Mouse (Mus musculus) forebrain, embryonic 11.5 days (tissue): ENCODE data around the gene Pbsn. TPM values are rescaled to one million over a fixed set of nuclear protein-coding genes. Genes with fewer than 3 reads are reported as not detected.
A peak's percentile ranks its signal among the peaks of the same experiment; 100 is the strongest.
"Not testable (repeated sequence)": the region's sequence is repeated elsewhere in the genome, so short reads cannot be mapped to it uniquely, and the experiment has no call there.

ENCODE experiments used
- ATAC-seq: fragments of 200-750 bp; cut with Nextera tagmentation; replicated peaks from 2 replicates; pipeline ENCODE4 v1.8.0; 2017; ENCODE audit warnings: moderate TSS enrichment; ENCODE audit not compliant: low FRiP score
- DNase-seq: peaks from one replicate; pipeline ENCODE4 v3.0.0-alpha.2; 2017; ENCODE audit warnings: low spot score
- H3K27ac ChIP-seq: fragments of 300-500 bp; sonication (generic); 2 replicates; pipeline ENCODE4 v1.5.1; 2014; ENCODE audit warnings: low read depth, low read length
- H3K27me3 ChIP-seq: fragments of 300-500 bp; sonication (generic); 2 replicates; pipeline ENCODE4 v1.6.1; 2014; ENCODE audit warnings: mild to moderate bottlenecking, low read length, mixed read lengths; ENCODE audit not compliant: control insufficient read depth, insufficient read depth
- H3K36me3 ChIP-seq: fragments of 300-500 bp; sonication (generic); 2 replicates; pipeline ENCODE4 v1.6.1; 2014; ENCODE audit warnings: mild to moderate bottlenecking, low read length, moderate library complexity, mixed read lengths; ENCODE audit not compliant: control insufficient read depth, insufficient read depth
- H3K4me1 ChIP-seq: fragments of 300-500 bp; sonication (generic); replicated peaks from 2 replicates; pipeline ENCODE4 v1.6.1; 2014; ENCODE audit warnings: low read length, mixed read lengths; ENCODE audit not compliant: control insufficient read depth, insufficient read depth
- H3K4me2 ChIP-seq: fragments of 300-500 bp; sonication (generic); 2 replicates; pipeline ENCODE4 v1.6.1; 2014; ENCODE audit warnings: low read depth, mild to moderate bottlenecking, low read length, moderate library complexity, mixed read lengths; ENCODE audit not compliant: severe bottlenecking
- H3K4me3 ChIP-seq: fragments of 300-500 bp; sonication (generic); 2 replicates; pipeline ENCODE4 v1.5.1; 2014; ENCODE audit warnings: low read depth, low read length
- H3K9ac ChIP-seq: fragments of 300-500 bp; sonication (generic); 2 replicates; pipeline ENCODE4 v1.6.1; 2014; ENCODE audit warnings: low read length
- H3K9me3 ChIP-seq: fragments of 300-500 bp; sonication (generic); 2 replicates; pipeline ENCODE4 v1.6.1; 2016; ENCODE audit warnings: low read length, mixed read lengths; ENCODE audit not compliant: control insufficient read depth
- WGBS: fragments of 180-500 bp; shearing (Covaris S2); extraction: QIAGEN DNeasy Blood & Tissue Kit; methylation state at CpG from one replicate; pipeline ENCODE4 v1.1.7; 2014; 5-methylcytosine and 5-hydroxymethylcytosine counted together
- polyA plus RNA-seq: library from polyadenylated mRNA; unstranded; fragments of >200 nt; fragmentation: Nextera tagmentation; extraction: Ambion mirVana; gene quantifications from 2 replicates; pipeline ENCODE4 v1.2.1, GENCODE M21; 2014

Gene Pbsn
- not detected in 2 replicates for polyA plus RNA-seq

DNA sequence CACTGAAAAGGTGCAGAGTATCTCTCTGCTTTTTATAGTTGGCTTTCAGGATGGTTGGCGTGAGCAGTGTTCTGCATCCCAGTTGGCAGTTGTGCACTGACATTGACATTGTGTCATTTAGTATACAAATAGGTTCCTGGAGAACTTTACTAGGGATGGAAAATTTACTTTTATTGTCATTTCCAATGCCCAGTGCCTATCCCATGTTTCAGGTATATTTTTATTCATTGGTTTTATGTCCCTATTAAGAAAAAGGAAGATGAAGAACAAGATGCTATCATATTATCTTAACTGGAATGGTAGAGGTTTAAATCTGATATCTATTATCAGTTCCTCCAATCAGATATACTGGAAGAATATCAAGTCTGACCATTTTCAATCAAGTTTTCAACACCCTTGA, at the start of gene Pbsn:
Pbsn (minus strand) TSS at position 101 of the 400 bp plus-strand sequence.
- no peak within 1 kb of the TSS for H3K4me2 ChIP-seq
- no peaks in the 10 kb centered on the region for H3K9me3 ChIP-seq
- no peak within 1 kb of the TSS for H3K9ac ChIP-seq
- no peak within 1 kb of the TSS for H3K27ac ChIP-seq
- no peak for ATAC-seq
- H3K4me1 ChIP-seq, result no peaks in the 10 kb centered on the region
- no peak for DNase-seq
- H3K27me3 ChIP-seq, result no peaks in the 10 kb centered on the region
- H3K4me3 ChIP-seq, result no peak within 1 kb of the TSS
- H3K36me3 ChIP-seq, result no peaks in the 10 kb centered on the region
- WGBS, result 81% methylated on average over 1 of the region's 1 CpGs

DNA sequence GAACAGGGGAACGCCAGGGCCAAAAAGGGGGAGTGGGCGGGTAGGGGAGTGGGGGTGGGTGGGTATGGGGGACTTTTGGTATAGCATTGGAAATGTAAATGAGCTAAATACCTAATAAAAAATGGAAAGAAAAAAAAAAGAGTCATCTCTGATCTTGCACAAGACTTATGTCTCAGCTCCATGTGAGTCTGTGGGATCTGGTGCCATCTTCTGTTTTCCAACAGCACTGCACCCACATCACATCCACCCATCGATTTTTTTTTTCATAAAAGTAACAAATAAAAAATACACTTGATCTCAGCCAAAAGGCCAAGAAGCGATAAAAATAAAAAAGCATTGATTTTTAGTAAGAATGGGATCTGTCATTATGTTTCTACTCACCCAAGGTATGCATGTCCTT, 26.6 kb upstream of the Pbsn start:
- not testable (repeated sequence) for H3K4me2 ChIP-seq, H3K9ac ChIP-seq, ATAC-seq, H3K4me1 ChIP-seq, DNase-seq, H3K36me3 ChIP-seq, H3K27ac ChIP-seq, H3K9me3 ChIP-seq, H3K4me3 ChIP-seq, H3K27me3 ChIP-seq
- WGBS, result 48% methylated on average over 2 of the region's 4 CpGs

DNA sequence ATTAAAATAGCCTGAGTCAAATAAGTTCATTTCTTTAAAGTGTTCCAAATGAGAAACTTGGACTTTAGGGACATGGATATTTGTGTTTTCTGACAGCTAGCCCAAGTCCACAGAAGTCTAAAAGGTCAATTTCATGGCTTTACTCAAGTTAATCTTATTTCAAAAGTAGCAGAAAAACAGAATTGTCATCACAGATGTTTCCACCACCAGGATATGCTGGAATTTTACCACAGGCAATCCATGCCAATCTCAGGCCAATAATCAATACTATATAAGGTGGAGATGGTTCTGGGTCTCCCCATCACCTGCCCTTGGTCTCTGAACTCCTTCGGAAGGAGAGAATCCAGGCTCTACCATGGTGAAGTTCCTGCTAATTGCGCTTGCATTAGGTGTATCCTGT, 11.0 kb upstream of the Pbsn start, which contains the start of gene Gm14744:
Gm14744 (plus strand) TSS at position 301 of the 400 bp plus-strand sequence.
- not testable (repeated sequence) for H3K27me3 ChIP-seq, H3K36me3 ChIP-seq, H3K4me1 ChIP-seq, H3K27ac ChIP-seq, H3K9me3 ChIP-seq, H3K4me2 ChIP-seq, DNase-seq, H3K4me3 ChIP-seq, H3K9ac ChIP-seq, ATAC-seq
- 88% methylated on average over 2 of the region's 2 CpGs for WGBS

DNA sequence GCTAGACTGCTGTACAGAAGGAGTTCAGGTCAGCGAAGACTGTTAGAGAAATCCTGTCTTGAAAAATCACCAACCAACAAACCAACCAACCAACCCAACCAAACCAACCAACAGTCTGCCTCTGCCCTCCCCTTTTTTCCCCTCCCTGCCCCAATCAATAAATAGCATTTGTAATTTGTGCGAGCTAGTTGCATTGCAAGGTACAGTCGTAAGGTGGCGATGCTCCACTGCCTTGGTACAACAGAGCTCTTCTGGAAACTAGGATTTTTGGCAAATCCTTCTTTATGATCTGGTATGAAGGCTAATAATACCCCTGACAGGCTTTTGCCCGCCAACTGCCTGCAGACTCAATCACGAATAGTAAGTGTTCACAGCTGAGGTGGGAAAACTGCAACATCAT, 41.4 kb downstream of the Pbsn start:
- no peak overlapping the region for H3K27ac ChIP-seq
- no peak overlapping the region for H3K4me3 ChIP-seq
- no peaks in the 10 kb centered on the region for H3K36me3 ChIP-seq
- H3K9me3 ChIP-seq, result no peaks in the 10 kb centered on the region
- 58% methylated on average over 6 of the region's 6 CpGs for WGBS
- H3K4me1 ChIP-seq, result no peaks in the 10 kb centered on the region
- H3K9ac ChIP-seq, result no peak overlapping the region
- no peaks in the 10 kb centered on the region for H3K27me3 ChIP-seq
- ATAC-seq (no peak), DNase-seq (no peak)
- no peak overlapping the region for H3K4me2 ChIP-seq

DNA sequence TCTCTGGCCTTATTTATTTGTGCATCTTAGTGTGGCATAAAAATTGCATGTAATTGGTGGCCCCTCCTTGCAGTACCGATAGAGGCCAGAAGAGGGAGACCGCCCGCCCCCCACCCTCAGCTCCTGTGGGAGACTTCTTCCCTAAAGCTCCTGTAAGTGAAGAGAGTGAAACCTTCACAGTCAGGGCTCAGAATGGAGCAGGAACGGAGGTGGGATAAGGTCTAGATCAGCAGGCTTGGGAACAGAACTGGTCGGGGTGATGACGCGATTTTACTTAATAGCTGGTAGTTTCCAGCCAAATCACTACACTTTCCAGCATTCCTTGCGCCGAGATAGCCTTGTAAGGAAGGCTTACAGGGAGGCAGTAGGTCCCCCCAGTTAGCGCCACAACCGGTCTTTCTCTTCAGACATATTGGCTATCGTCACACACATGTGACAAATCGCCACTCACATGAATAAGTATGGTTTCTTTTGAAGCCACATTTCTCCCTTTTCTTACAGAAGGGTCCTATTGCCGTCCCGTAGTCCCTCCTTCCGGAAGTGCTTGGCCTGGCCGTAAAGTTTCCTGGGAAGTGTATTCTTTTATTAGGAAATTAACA, 42.7 kb downstream of the Pbsn start:
- WGBS, result 24% methylated on average over 17 of the region's 17 CpGs
- Histone ChIP-seq H3K9ac (0 out of 2 replicates have a peak overlapping the region, but pooled peaks have one; percentile 8), H3K9me3 (no peaks in the 10 kb centered on the region), H3K27ac (no peak overlapping the region), H3K27me3 (no peaks in the 10 kb centered on the region), H3K4me3 (peak overlapping the region; percentile 30), H3K4me2 (peak overlapping the region; percentile 39; the same call in 1 of the 2 replicates), H3K36me3 (no peaks in the 10 kb centered on the region), H3K4me1 (no peaks in the 10 kb centered on the region)
- ATAC-seq (peak; percentile 85), DNase-seq (peak; percentile 74)

DNA sequence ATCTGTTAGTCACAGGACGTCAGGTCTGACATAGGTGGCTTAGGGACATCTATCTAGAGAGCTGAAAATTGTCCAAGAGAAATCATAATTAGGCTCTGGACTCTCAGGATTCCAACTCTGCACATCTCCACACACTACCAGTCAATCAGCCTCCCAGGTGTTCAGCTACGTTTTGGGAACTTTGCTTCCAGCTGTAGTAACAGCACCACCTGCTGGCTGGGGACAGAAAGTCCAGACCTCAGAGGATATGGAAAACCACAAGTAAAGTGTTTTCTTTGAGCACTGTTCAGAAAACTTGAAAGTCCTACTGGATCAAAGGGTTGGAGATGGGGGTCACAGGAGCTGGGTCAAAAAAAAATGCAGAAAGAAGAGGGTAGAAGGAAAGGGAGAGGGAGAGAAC, 44.8 kb downstream of the Pbsn start:
- 22% methylated on average over 2 of the region's 2 CpGs for WGBS
- DNase-seq (peak; percentile 50), ATAC-seq (no peak)
- Histone ChIP-seq H3K9ac (no peak overlapping the region), H3K4me3 (no peak overlapping the region), H3K9me3 (no peaks in the 10 kb centered on the region), H3K36me3 (no peaks in the 10 kb centered on the region), H3K4me1 (no peaks in the 10 kb centered on the region), H3K27ac (no peak overlapping the region), H3K4me2 (no peak overlapping the region), H3K27me3 (no peaks in the 10 kb centered on the region)

DNA sequence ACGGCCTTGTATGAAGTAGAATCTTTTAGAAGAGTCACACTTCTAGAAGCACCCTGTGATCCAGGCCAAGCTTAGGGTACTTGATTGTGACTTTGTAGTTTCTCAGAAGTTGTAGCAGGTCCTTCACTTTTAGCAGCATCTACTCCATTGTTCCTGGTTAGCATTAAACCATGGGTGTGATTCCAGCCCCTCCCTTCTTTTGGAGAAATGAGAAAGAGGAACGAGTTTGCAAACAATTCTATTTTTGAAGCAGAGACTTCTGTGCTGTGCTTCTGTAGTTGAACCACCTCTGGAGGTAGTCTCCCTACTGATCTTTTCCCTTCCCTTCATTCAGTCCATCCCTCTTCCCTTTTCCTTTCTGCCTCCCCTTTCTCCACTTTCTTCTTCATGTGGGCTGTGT, 51.1 kb downstream of the Pbsn start:
- ATAC-seq (no peak), DNase-seq (no peak)
- no peak overlapping the region for H3K9ac ChIP-seq
- H3K27ac ChIP-seq, result no peak overlapping the region
- no peaks in the 10 kb centered on the region for H3K27me3 ChIP-seq
- no peaks in the 10 kb centered on the region for H3K36me3 ChIP-seq
- no peak overlapping the region for H3K4me2 ChIP-seq
- WGBS, result 85% methylated on average over 2 of the region's 2 CpGs
- no peaks in the 10 kb centered on the region for H3K9me3 ChIP-seq
- H3K4me3 ChIP-seq, result no peak overlapping the region
- H3K4me1 ChIP-seq, result no peaks in the 10 kb centered on the region

DNA sequence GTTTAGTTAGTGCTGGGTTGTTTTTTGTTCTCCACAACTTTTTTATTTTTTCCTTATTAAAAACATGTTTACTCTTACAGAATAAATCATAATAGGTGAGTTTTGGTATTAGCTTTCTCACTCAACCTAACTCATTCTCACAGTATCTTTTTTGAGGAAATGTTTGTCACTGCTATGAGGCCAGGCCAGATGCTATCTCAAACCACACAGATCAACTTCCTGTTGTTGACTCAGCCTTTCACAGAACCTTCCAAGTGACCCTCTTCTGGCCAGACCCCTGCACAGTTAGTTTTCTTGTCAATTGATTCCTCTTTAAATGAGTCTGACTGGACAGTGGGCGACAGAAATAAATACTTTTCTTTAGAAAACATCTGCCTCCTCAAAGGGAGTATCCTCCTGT, 51.9 kb downstream of the Pbsn start:
- DNase-seq (no peak), ATAC-seq (no peak)
- no peak overlapping the region for H3K4me2 ChIP-seq
- no peaks in the 10 kb centered on the region for H3K27me3 ChIP-seq
- H3K9me3 ChIP-seq, result no peaks in the 10 kb centered on the region
- H3K9ac ChIP-seq, result no peak overlapping the region
- no peak overlapping the region for H3K27ac ChIP-seq
- no peak overlapping the region for H3K4me3 ChIP-seq
- no peaks in the 10 kb centered on the region for H3K4me1 ChIP-seq
- 80% methylated on average over 1 of the region's 1 CpGs for WGBS
- no peaks in the 10 kb centered on the region for H3K36me3 ChIP-seq

DNA sequence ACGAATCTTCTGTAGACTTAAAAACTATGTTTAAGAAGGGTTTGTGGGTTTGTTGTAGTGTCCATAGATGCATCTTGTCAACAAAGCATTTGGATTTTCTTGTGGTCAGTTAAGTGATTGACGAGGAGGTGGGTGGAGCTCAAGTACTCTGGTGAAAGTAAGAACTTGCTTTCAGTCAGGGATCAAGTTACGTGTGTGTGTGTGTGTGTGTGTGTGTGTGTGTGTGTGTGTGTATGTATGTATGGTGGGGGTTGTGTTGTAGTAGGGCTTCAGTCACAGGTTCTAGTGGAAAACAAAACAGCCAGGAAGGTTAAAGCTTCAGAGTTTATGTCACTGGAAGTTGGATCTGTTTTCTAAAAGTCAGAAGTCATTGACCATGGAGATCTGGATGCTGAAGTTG, 53.9 kb downstream of the Pbsn start:
- H3K27ac ChIP-seq, result no peak overlapping the region
- ATAC-seq, result no peak
- WGBS, result 72% methylated on average over 3 of the region's 3 CpGs
- H3K4me3 ChIP-seq, result no peak overlapping the region
- H3K9me3 ChIP-seq, result no peaks in the 10 kb centered on the region
- DNase-seq, result no peak
- no peak overlapping the region for H3K4me2 ChIP-seq
- no peaks in the 10 kb centered on the region for H3K36me3 ChIP-seq
- H3K27me3 ChIP-seq, result no peaks in the 10 kb centered on the region
- H3K4me1 ChIP-seq, result no peaks in the 10 kb centered on the region
- H3K9ac ChIP-seq, result no peak overlapping the region
